Mouse (Mus musculus): ENCODE measurements around the gene Zfp329. TPM values are rescaled to one million over a fixed set of nuclear protein-coding genes. Genes with fewer than 3 reads are reported as not detected.
A peak's percentile ranks its signal among the peaks of the same experiment; 100 is the strongest.

The Zfp329 gene
- polyA plus RNA-seq, 1 experiment from 2014 or later: 12.5 TPM

DNA sequence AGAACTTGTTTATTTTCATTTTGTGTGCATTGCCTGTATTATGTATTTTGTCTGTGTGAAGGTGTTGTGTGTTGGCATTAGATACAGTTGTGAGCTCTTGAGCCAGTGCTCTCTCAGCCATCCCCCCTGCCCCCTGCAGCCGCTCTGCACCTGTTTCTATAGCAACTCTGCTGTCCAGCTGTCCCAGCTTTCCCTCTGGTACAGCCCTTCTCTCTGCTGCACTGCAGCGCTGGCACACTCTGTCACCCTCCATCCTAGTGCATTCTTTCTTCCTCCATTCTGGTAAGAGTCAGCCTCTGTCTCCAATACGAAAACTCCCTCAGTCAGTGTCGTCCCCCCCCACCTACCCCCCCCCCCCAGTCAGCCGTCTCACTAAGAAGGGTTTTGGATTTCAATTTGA lies 30.6 kb downstream of the Zfp329 start:
- Histone ChIP-seq H3K4me1 (no peaks in the 10 kb centered on the region), H3K9me3 (no peaks in the 10 kb centered on the region), H3K9ac (no peak overlapping the region), H3K4me2 (no peak overlapping the region), H3K4me3 (replicated peaks) (no peak overlapping the region), H3K36me3 (no peaks in the 10 kb centered on the region), H3K27me3 (replicated peaks) (no peaks in the 10 kb centered on the region), H3K27ac (no peak overlapping the region)
- no peak for ATAC-seq (ENCODE audit: insufficient read depth, low FRiP score, low read depth)
- 19% methylated on average over 5 of the region's 5 CpGs for WGBS

GRCm38 (mm10) chr7:12787333-12787732 lies 31.3 kb downstream of the Zfp329 start:
- no peaks in the 10 kb centered on the region for H3K9me3 ChIP-seq
- no peak overlapping the region for H3K4me2 ChIP-seq
- WGBS: 76% methylated on average over 6 of the region's 6 CpGs
- no peak overlapping the region for H3K27ac ChIP-seq
- ATAC-seq (ENCODE audit: insufficient read depth, low FRiP score, low read depth): no peak
- no peaks in the 10 kb centered on the region for H3K27me3 ChIP-seq (replicated peaks)
- no peaks in the 10 kb centered on the region for H3K36me3 ChIP-seq
- no peak overlapping the region for H3K9ac ChIP-seq
- no peaks in the 10 kb centered on the region for H3K4me1 ChIP-seq
- H3K4me3 ChIP-seq (replicated peaks): no peak overlapping the region

GRCm38 (mm10) chr7:12780151-12780830 lies 38.4 kb downstream of the Zfp329 start:
- H3K9me3 ChIP-seq: no peaks in the 10 kb centered on the region
- H3K4me2 ChIP-seq: peak overlapping the region; percentile 99
- peak; percentile 90 for ATAC-seq (ENCODE audit: insufficient read depth, low FRiP score, low read depth)
- no peaks in the 10 kb centered on the region for H3K36me3 ChIP-seq
- peak overlapping the region; percentile 63 for H3K4me3 ChIP-seq (replicated peaks)
- no peak overlapping the region for H3K27ac ChIP-seq
- H3K4me1 ChIP-seq: peaks cover 8% of the 10 kb centered on the region; the same call in 1 of the 2 replicates
- H3K27me3 ChIP-seq (replicated peaks): no peaks in the 10 kb centered on the region
- WGBS: under 1% methylated on average over 57 of the region's 57 CpGs
- H3K9ac ChIP-seq: peak overlapping the region; percentile 41

GRCm38 (mm10) chr7:12779782-12780150 lies 38.9 kb downstream of the Zfp329 start:
- no peaks in the 10 kb centered on the region for H3K36me3 ChIP-seq
- peak overlapping the region; percentile 63 for H3K4me3 ChIP-seq (replicated peaks)
- peaks cover 8% of the 10 kb centered on the region; the same call in 1 of the 2 replicates for H3K4me1 ChIP-seq
- H3K27me3 ChIP-seq (replicated peaks): no peaks in the 10 kb centered on the region
- ATAC-seq (ENCODE audit: insufficient read depth, low FRiP score, low read depth): no peak
- H3K27ac ChIP-seq: no peak overlapping the region
- H3K9ac ChIP-seq: peak overlapping the region; percentile 41; the same call in 1 of the 2 replicates
- WGBS: 22% methylated on average over 10 of the region's 10 CpGs
- peak overlapping the region; percentile 99 for H3K4me2 ChIP-seq
- H3K9me3 ChIP-seq: no peaks in the 10 kb centered on the region

DNA sequence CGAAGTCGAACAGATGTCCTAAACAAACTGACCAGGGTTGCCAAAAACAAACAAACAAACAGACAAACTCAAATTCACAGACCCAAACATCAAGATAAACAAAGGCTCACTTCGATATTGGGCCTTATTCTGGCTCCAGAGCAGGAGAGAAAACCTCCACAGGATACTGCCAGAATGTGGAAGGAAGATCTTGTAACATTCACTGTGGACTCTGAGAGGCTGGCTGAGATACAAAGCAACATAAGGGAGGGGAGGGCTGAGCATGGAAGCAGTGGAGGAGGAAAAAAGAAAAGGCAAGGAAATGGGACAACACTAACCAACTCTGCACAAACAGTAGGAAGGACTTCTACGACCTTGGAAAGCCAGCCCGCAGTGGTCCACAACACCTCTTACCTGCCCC lies 39.5 kb downstream of the Zfp329 start:
- WGBS: 86% methylated on average over 5 of the region's 5 CpGs
- peaks cover 6% of the 10 kb centered on the region; the same call in 1 of the 2 replicates for H3K36me3 ChIP-seq
- H3K27me3 ChIP-seq (replicated peaks): no peaks in the 10 kb centered on the region
- no peak overlapping the region for H3K9ac ChIP-seq
- H3K27ac ChIP-seq: no peak overlapping the region
- no peak overlapping the region for H3K4me3 ChIP-seq (replicated peaks)
- H3K4me1 ChIP-seq: peaks cover 8% of the 10 kb centered on the region; the same call in 1 of the 2 replicates
- H3K4me2 ChIP-seq: 0 out of 2 replicates have a peak overlapping the region, but pooled peaks have one; percentile 99
- no peak for ATAC-seq (ENCODE audit: insufficient read depth, low FRiP score, low read depth)
- H3K9me3 ChIP-seq: no peaks in the 10 kb centered on the region

DNA sequence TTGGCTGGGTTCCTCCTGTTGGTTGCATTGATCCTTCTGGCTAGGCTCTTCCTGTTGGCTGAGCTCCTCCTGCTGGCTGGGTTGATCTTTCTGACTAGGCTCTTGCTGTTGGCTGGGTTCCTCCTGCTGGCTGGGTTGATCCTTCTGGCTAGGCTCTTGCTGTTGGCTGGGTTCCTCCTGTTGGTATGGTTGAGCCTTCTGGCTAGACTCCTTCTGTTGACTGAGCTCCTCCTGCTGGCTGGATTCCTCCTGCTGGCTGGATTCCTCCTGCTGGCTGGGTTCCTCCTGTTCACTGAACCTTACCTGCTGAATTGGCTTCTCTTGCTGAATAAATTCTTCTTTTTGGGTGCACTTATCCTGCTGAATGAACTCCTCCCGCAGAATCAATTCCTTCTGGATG lies 44.1 kb downstream of the Zfp329 start:
- Histone ChIP-seq H3K4me3 (replicated peaks) (no peak overlapping the region), H3K27me3 (replicated peaks) (no peaks in the 10 kb centered on the region), H3K36me3 (peaks cover 8% of the 10 kb centered on the region; the same call in 1 of the 2 replicates), H3K9me3 (no peaks in the 10 kb centered on the region), H3K27ac (no peak overlapping the region), H3K9ac (no peak overlapping the region), H3K4me1 (0 out of 2 replicates have a peak, but pooled peaks cover 1% of the 10 kb centered on the region), H3K4me2 (no peak overlapping the region)
- WGBS: 100% methylated on average over 1 of the region's 1 CpGs
- no peak for ATAC-seq (ENCODE audit: insufficient read depth, low FRiP score, low read depth)

DNA sequence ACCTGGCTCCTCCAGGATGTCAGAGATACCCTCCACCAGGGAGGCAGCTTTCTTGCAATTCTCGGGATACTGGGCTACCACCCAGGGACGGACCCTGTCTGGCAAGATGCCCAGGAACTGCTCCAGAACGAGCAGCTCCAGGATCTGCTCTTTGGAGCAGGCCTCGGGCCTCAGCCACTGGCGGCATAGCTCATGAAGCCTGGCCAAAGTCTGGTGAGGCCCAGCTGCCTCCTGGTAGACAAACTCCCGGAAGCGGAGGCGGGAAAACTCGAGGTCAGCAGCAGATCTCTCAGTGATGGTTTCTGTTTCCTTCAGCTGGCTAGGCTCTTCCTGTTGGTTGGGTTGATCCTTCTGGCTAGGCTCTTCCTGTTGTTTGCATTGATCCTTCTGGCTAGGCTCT lies 44.5 kb downstream of the Zfp329 start:
- WGBS: 91% methylated on average over 9 of the region's 9 CpGs
- no peak overlapping the region for H3K4me3 ChIP-seq (replicated peaks)
- no peak overlapping the region for H3K9ac ChIP-seq
- H3K27me3 ChIP-seq (replicated peaks): no peaks in the 10 kb centered on the region
- peaks cover 8% of the 10 kb centered on the region; the same call in 1 of the 2 replicates for H3K36me3 ChIP-seq
- H3K9me3 ChIP-seq: no peaks in the 10 kb centered on the region
- no peak overlapping the region for H3K27ac ChIP-seq
- H3K4me2 ChIP-seq: no peak overlapping the region
- no peak for ATAC-seq (ENCODE audit: insufficient read depth, low FRiP score, low read depth)
- H3K4me1 ChIP-seq: no peaks in the 10 kb centered on the region

Other genes with a start within 250 kb of the Zfp329 start
- gene Vmn2r53, start 210.1 kb downstream of the Zfp329 start, polyA plus RNA-seq (2015; fragmentation: Nextera tagmentation; extraction: Ambion mirVana): under 0.01 and 0.01 TPM in 2 replicates
- not detected in 2 replicates for gene Vmn2r54, start 178.5 kb downstream of the Zfp329 start, polyA plus RNA-seq (2015; fragmentation: Nextera tagmentation; extraction: Ambion mirVana)
- not detected in 2 replicates for gene Vmn2r55, start 133.9 kb downstream of the Zfp329 start, polyA plus RNA-seq (2015; fragmentation: Nextera tagmentation; extraction: Ambion mirVana)
- gene Vmn2r56, start 83.9 kb downstream of the Zfp329 start, polyA plus RNA-seq (2015; fragmentation: Nextera tagmentation; extraction: Ambion mirVana): not detected in 2 replicates
- 5.6 and 6.8 TPM in 2 replicates for gene Zscan18, start 15.2 kb downstream of the Zfp329 start, polyA plus RNA-seq (2015; fragmentation: Nextera tagmentation; extraction: Ambion mirVana)
- 32.3 and 34.4 TPM in 2 replicates for gene Zfp110, start 15.9 kb upstream of the Zfp329 start, polyA plus RNA-seq (2015; fragmentation: Nextera tagmentation; extraction: Ambion mirVana)
- gene Zfp128, start 62.3 kb upstream of the Zfp329 start, polyA plus RNA-seq (2015; fragmentation: Nextera tagmentation; extraction: Ambion mirVana): 3.4 and 3.6 TPM in 2 replicates
- gene Zscan22, start 79.0 kb upstream of the Zfp329 start, polyA plus RNA-seq (2015; fragmentation: Nextera tagmentation; extraction: Ambion mirVana): 13.3 and 15.6 TPM in 2 replicates
- 988 and 1,049 TPM in 2 replicates for gene Rps5, start 103.4 kb upstream of the Zfp329 start, polyA plus RNA-seq (2015; fragmentation: Nextera tagmentation; extraction: Ambion mirVana)
- gene Rnf225, start 108.6 kb upstream of the Zfp329 start, polyA plus RNA-seq (2015; fragmentation: Nextera tagmentation; extraction: Ambion mirVana): 1.0 and 1.3 TPM in 2 replicates
- gene Zfp324, start 147.0 kb upstream of the Zfp329 start, polyA plus RNA-seq (2015; fragmentation: Nextera tagmentation; extraction: Ambion mirVana): 8.9 and 10.3 TPM in 2 replicates
- gene Zfp446, start 159.0 kb upstream of the Zfp329 start, polyA plus RNA-seq (2015; fragmentation: Nextera tagmentation; extraction: Ambion mirVana): 6.9 and 8.4 TPM in 2 replicates
- 0.64 and 1.8 TPM in 2 replicates for gene Slc27a5, start 179.3 kb upstream of the Zfp329 start, polyA plus RNA-seq (2015; fragmentation: Nextera tagmentation; extraction: Ambion mirVana)
- 216 and 252 TPM in 2 replicates for gene Trim28, start 180.3 kb upstream of the Zfp329 start, polyA plus RNA-seq (2015; fragmentation: Nextera tagmentation; extraction: Ambion mirVana)
- gene Zbtb45, start 191.2 kb upstream of the Zfp329 start, polyA plus RNA-seq (2015; fragmentation: Nextera tagmentation; extraction: Ambion mirVana): 20.4 and 21.9 TPM in 2 replicates
- gene Chmp2a, start 215.9 kb upstream of the Zfp329 start, polyA plus RNA-seq (2015; fragmentation: Nextera tagmentation; extraction: Ambion mirVana): 161 and 167 TPM in 2 replicates
- 105 and 107 TPM in 2 replicates for gene Ube2m, start 219.4 kb upstream of the Zfp329 start, polyA plus RNA-seq (2015; fragmentation: Nextera tagmentation; extraction: Ambion mirVana)
- gene Mzf1, start 235.9 kb upstream of the Zfp329 start, polyA plus RNA-seq (2015; fragmentation: Nextera tagmentation; extraction: Ambion mirVana): 2.7 and 3.0 TPM in 2 replicates